Mouse (Mus musculus) stomach, embryonic 16.5 days (tissue): ENCODE measurements around the gene Gpc6. TPM values are rescaled to one million over a fixed set of nuclear protein-coding genes. Genes with fewer than 3 reads are reported as not detected.

ENCODE experiments used
- ATAC-seq: fragments of 200-750 bp; cut with Nextera tagmentation; 2 replicates; pipeline ENCODE4 v1.8.0; 2017; ENCODE audit warnings: moderate number of reproducible peaks, moderate TSS enrichment; ENCODE audit not compliant: insufficient read depth, low FRiP score
- H3K27ac ChIP-seq: fragments of 300-500 bp; sonication (generic); 2 replicates; pipeline ENCODE4 v1.5.1; 2014; ENCODE audit warnings: low read length
- H3K27me3 ChIP-seq: fragments of 300-500 bp; sonication (generic); 2 replicates; pipeline ENCODE4 v1.6.1; 2014; ENCODE audit warnings: low read length, control low read depth, mixed read lengths; ENCODE audit not compliant: control insufficient read depth, insufficient read depth
- H3K36me3 ChIP-seq: fragments of 300-500 bp; sonication (generic); 2 replicates; pipeline ENCODE4 v1.6.1; 2014; ENCODE audit warnings: low read length; ENCODE audit not compliant: control insufficient read depth, insufficient read depth
- H3K4me1 ChIP-seq: fragments of 300-500 bp; sonication (generic); 2 replicates; pipeline ENCODE4 v1.6.1; 2014; ENCODE audit warnings: low read length, control low read depth, mixed read lengths; ENCODE audit not compliant: control insufficient read depth, insufficient read depth
- H3K4me2 ChIP-seq: fragments of 300-500 bp; sonication (generic); 2 replicates; pipeline ENCODE4 v1.6.1; 2014; ENCODE audit warnings: low read depth, low read length, mixed read lengths
- H3K4me3 ChIP-seq: fragments of 300-500 bp; sonication (generic); replicated peaks from 2 replicates; pipeline ENCODE4 v1.5.1; 2014; ENCODE audit warnings: mild to moderate bottlenecking, low read length
- H3K9ac ChIP-seq: fragments of 300-500 bp; sonication (generic); 2 replicates; pipeline ENCODE4 v1.6.1; 2014; ENCODE audit warnings: low read length
- H3K9me3 ChIP-seq: fragments of 300-500 bp; sonication (generic); replicated peaks from 2 replicates; pipeline ENCODE4 v1.6.1; 2016; ENCODE audit warnings: low read length, control low read depth; ENCODE audit not compliant: control insufficient read depth
- WGBS: fragments of 180-500 bp; shearing (Covaris S2); extraction: QIAGEN DNeasy Blood & Tissue Kit; methylation state at CpG from one replicate; pipeline ENCODE4 v1.1.7; 2014; 5-methylcytosine and 5-hydroxymethylcytosine counted together
- polyA plus RNA-seq: library from polyadenylated mRNA; unstranded; fragments of >200 nt; fragmentation: Nextera tagmentation; extraction: Ambion mirVana; gene quantifications from 2 replicates; pipeline ENCODE4 v1.2.1, GENCODE M21; 2015

Gene Gpc6
- polyA plus RNA-seq, 1 experiment from 2014 or later, result 46.7 TPM

- Histone ChIP-seq H3K9me3 (no peaks in the 10 kb centered on the region), H3K27ac (no peak overlapping the region), H3K9ac (no peak overlapping the region), H3K4me1 (no peaks in the 10 kb centered on the region), H3K4me2 (no peak overlapping the region), H3K27me3 (no peaks in the 10 kb centered on the region), H3K36me3 (no peaks in the 10 kb centered on the region), H3K4me3 (no peak overlapping the region)
- 72% methylated on average over 4 of the region's 4 CpGs for WGBS
- no peak for ATAC-seq
These were observed 305.4 kb downstream of the Gpc6 start for GRCm38 (mm10) chr14:117230476-117230875.

GRCm38 (mm10) chr14:117238226-117238625 is 313.1 kb downstream of the Gpc6 start:
- no peaks in the 10 kb centered on the region for H3K27me3 ChIP-seq
- no peak overlapping the region for H3K9ac ChIP-seq
- H3K27ac ChIP-seq, result no peak overlapping the region
- H3K4me2 ChIP-seq, result no peak overlapping the region
- H3K4me3 ChIP-seq, result no peak overlapping the region
- H3K36me3 ChIP-seq, result no peaks in the 10 kb centered on the region
- no peak for ATAC-seq
- no peaks in the 10 kb centered on the region for H3K4me1 ChIP-seq
- H3K9me3 ChIP-seq, result no peaks in the 10 kb centered on the region
- WGBS, result 91% methylated on average over 6 of the region's 6 CpGs

GRCm38 (mm10) chr14:117239694-117240427 is 314.7 kb downstream of the Gpc6 start:
- no peak overlapping the region for H3K4me3 ChIP-seq
- H3K4me1 ChIP-seq, result no peaks in the 10 kb centered on the region
- H3K27me3 ChIP-seq, result no peaks in the 10 kb centered on the region
- H3K27ac ChIP-seq, result no peak overlapping the region
- H3K9ac ChIP-seq, result no peak overlapping the region
- no peaks in the 10 kb centered on the region for H3K9me3 ChIP-seq
- ATAC-seq, result no peak
- H3K36me3 ChIP-seq, result no peaks in the 10 kb centered on the region
- H3K4me2 ChIP-seq, result no peak overlapping the region
- 73% methylated on average over 8 of the region's 8 CpGs for WGBS

GRCm38 (mm10) chr14:117245631-117246030 is 320.5 kb downstream of the Gpc6 start:
- WGBS, result 83% methylated on average over 3 of the region's 3 CpGs
- Histone ChIP-seq H3K4me1 (no peaks in the 10 kb centered on the region), H3K4me2 (no peak overlapping the region), H3K27ac (no peak overlapping the region), H3K9ac (no peak overlapping the region), H3K4me3 (no peak overlapping the region), H3K9me3 (no peaks in the 10 kb centered on the region), H3K27me3 (no peaks in the 10 kb centered on the region), H3K36me3 (no peaks in the 10 kb centered on the region)
- ATAC-seq, result no peak

DNA sequence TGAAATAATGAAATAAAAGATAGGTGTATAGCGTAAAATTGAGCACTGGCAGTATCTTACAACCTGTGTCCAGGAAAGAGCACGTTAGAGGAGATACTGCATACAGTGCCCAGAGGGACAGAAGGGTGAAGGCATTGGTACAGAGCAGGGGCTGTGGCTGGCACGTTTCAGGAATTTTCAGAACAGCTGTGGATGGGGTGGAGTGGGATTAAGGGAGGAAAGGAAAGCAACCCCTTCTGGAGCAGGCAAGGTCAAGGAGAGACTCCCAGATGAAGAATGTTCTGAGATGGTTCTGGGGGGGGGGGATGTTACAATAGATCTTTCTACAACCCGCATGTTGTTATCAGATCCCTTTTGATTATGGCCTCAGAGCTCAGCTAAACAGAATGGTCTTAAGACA is 331.1 kb downstream of the Gpc6 start:
- Histone ChIP-seq H3K27me3 (no peaks in the 10 kb centered on the region), H3K9me3 (no peaks in the 10 kb centered on the region), H3K4me2 (no peak overlapping the region), H3K36me3 (no peaks in the 10 kb centered on the region), H3K9ac (no peak overlapping the region), H3K4me3 (no peak overlapping the region), H3K27ac (no peak overlapping the region), H3K4me1 (no peaks in the 10 kb centered on the region)
- 76% methylated on average over 4 of the region's 4 CpGs for WGBS
- no peak for ATAC-seq

GRCm38 (mm10) chr14:117265653-117266052 is 340.5 kb downstream of the Gpc6 start:
- H3K27me3 ChIP-seq, result no peaks in the 10 kb centered on the region
- H3K27ac ChIP-seq, result no peak overlapping the region
- no peak overlapping the region for H3K4me3 ChIP-seq
- H3K9me3 ChIP-seq, result no peaks in the 10 kb centered on the region
- H3K9ac ChIP-seq, result no peak overlapping the region
- no peaks in the 10 kb centered on the region for H3K4me1 ChIP-seq
- ATAC-seq, result no peak
- no peaks in the 10 kb centered on the region for H3K36me3 ChIP-seq
- H3K4me2 ChIP-seq, result no peak overlapping the region

DNA sequence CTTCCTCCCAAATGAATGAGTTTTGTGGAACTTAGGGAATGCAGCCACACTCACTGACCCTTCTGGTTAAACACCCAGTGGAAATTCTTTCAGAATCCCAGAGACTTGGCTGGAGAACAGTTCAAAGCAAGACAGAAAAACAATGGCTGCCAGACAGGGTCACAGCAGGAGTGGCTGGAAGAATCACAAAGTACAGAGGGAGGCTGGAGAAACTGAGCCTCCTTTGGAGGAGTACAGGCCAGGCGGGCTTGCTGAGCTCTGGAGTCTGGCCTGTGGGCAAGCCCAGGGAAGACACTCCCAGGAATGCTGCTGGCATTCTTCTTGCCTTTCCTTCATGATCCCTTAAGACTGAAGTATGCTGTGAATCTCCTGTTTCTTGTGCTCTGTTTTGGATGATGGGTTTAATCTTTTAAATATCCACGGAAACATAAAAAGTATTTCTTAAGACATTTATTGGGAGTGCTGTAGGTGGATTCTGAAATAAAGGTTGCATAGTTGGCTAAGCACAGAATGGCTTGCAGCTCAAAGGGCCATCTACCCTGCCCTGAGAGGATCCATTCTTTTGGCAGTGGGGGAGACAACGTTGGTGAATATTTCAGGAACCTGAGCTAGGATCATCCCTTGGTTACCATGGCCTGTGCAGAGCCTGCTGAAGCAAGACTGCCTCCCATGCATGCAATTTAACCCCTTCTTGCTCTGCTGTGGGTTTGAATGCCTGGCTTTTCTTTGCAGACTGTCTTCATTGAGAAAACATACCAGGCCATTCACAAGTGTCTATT is 342.9 kb downstream of the Gpc6 start:
- H3K9me3 ChIP-seq, result no peaks in the 10 kb centered on the region
- H3K36me3 ChIP-seq, result no peaks in the 10 kb centered on the region
- H3K4me1 ChIP-seq, result no peaks in the 10 kb centered on the region
- H3K4me3 ChIP-seq, result no peak overlapping the region
- no peak overlapping the region for H3K4me2 ChIP-seq
- no peak overlapping the region for H3K9ac ChIP-seq
- H3K27me3 ChIP-seq, result no peaks in the 10 kb centered on the region
- ATAC-seq, result no peak
- H3K27ac ChIP-seq, result no peak overlapping the region
- WGBS, result 49% methylated on average over 3 of the region's 3 CpGs

- no peak for ATAC-seq
- Histone ChIP-seq H3K4me2 (no peak overlapping the region), H3K9me3 (no peaks in the 10 kb centered on the region), H3K4me1 (no peaks in the 10 kb centered on the region), H3K9ac (no peak overlapping the region), H3K36me3 (no peaks in the 10 kb centered on the region), H3K27me3 (no peaks in the 10 kb centered on the region), H3K27ac (no peak overlapping the region), H3K4me3 (no peak overlapping the region)
- WGBS, result 95% methylated on average over 3 of the region's 3 CpGs
These were observed 358.5 kb downstream of the Gpc6 start for GRCm38 (mm10) chr14:117283631-117284030.

- Histone ChIP-seq H3K27me3 (no peaks in the 10 kb centered on the region), H3K27ac (no peak overlapping the region), H3K4me2 (no peak overlapping the region), H3K4me1 (no peaks in the 10 kb centered on the region), H3K36me3 (no peaks in the 10 kb centered on the region), H3K9ac (no peak overlapping the region), H3K4me3 (no peak overlapping the region), H3K9me3 (no peaks in the 10 kb centered on the region)
- WGBS, result 87% methylated on average over 4 of the region's 4 CpGs
- no peak for ATAC-seq
These were observed 368.6 kb downstream of the Gpc6 start for GRCm38 (mm10) chr14:117293746-117294145.
